Mouse (Mus musculus): Measurements from ENCODE around the gene Med13. TPM values are rescaled to one million over a fixed set of nuclear protein-coding genes. Genes with fewer than 3 reads are reported as not detected.

Gene Med13
- polyA plus RNA-seq, 2 experiments, result 13.0 to 19.4 TPM

DNA sequence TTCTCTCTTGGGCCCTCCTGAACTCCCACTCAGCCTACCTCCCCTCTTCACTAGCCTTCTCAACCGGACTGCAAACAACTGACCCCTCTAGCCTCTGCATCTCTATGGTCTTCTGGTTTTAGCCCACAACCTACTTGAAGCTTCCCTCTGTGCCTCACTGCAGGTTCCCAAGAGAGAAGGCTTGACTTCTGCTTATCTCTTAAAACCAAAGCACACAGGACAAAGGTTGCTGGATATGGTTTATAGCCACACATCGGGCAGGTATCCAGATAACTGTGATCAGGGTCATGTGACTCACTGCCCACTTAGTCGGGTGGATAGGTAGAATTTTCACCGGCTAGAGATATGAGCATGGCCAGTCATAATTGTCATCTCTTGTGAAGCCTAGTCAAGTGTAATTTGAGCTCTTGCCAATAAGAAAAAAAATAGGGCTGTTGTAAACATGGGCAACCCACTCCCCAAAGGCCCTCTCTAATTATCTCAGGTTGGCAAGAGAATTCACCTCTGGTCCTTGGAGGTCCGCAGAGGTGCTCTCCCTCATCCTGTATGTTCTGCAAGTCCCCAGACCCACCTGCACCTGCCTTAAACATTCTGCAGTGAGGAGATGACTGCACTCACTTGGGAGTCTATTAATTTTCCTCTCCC is 39.7 kb upstream of the Med13 start:
- Histone ChIP-seq H3K27ac (replicated peaks; ENCODE audit: low read depth, low read length) (no peak overlapping the region), H3K4me1 (ENCODE audit: control insufficient read depth, insufficient read depth, low read length) (peaks cover 8% of the 10 kb centered on the region; the same call in 1 of the 2 replicates), H3K27me3 (ENCODE audit: control insufficient read depth, insufficient read depth, low read length) (no peaks in the 10 kb centered on the region), H3K9me3 (ENCODE audit: control insufficient read depth, low read length) (no peaks in the 10 kb centered on the region), H3K9ac (ENCODE audit: low read depth, low read length, severe bottlenecking) (no peak overlapping the region), H3K4me2 (replicated peaks; ENCODE audit: low read depth, low read length, severe bottlenecking) (no peak overlapping the region), H3K4me3 (replicated peaks; ENCODE audit: low read length) (no peak overlapping the region), H3K36me3 (ENCODE audit: control insufficient read depth, insufficient read depth, low read length) (no peaks in the 10 kb centered on the region)
- no peak for TF ChIP-seq POLR2A (IDR thresholded peaks at IDR 0.05; ENCODE audit: borderline replicate concordance, extremely low read depth, insufficient read depth, insufficient read length)
- 73% methylated on average over 5 of the region's 5 CpGs for WGBS
- DNase-seq (ENCODE audit: low spot score) (no peak), ATAC-seq (ENCODE audit: low FRiP score, low read depth) (no peak)

DNA sequence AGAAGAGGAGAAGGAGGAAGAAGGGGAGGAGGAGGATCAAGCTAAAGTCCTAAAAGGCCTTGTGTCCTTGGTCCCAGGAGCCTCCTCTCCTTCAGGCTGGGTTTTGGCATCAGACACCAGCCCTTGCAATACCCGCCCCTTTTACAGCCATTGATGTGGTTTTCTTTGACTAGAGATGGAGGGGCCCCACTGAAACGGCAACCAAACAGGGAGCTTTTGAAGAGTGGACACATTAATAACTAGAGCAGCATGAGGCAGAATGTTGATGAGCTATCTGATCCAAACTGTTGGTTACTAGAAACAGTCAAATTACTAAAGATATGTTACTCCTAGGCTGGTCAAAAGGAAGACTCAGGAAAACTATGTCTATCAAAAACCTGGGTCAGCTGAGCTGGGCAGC is 39.1 kb upstream of the Med13 start:
- 20% methylated on average over 2 of the region's 2 CpGs for WGBS
- no peak overlapping the region for H3K4me2 ChIP-seq (replicated peaks; ENCODE audit: low read depth, low read length, severe bottlenecking)

DNA sequence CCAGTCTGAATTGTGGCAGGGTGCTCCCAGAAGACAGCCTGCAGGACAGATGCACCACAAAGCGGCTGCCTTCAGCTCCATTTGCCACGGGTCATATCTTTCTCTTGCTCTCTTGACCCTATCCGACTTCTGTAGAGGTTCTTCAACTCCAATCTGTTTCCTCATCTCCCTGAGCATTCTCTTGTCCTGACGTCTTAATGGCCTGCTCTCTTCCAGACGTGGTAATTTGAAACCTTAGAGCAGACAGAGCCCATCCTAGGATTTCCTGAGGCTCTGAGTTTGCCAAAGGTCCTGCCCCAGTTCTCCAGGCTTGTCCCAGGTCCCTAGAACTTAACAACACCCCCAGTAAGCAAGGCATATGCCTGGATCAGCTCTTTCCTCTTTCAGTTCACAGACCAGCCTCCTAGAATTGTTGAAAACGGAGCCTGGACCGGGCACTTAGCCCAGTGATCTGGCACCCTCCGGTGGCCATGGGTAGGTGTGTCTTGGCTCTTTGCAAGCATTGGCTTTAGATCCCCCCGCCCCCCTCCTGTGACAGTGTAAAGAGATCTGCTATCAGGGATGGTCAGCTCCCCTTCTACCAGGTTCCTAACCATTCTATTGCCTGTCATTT is 38.2 kb upstream of the Med13 start:
- H3K27ac ChIP-seq (replicated peaks; ENCODE audit: low read depth, low read length), result no peak overlapping the region
- TF ChIP-seq POLR2A (IDR thresholded peaks at IDR 0.05; ENCODE audit: borderline replicate concordance, extremely low read depth, insufficient read depth, insufficient read length), result no peak
- H3K9ac ChIP-seq (ENCODE audit: low read depth, low read length, severe bottlenecking), result no peak overlapping the region; the same call in 1 of the 2 replicates
- H3K36me3 ChIP-seq (ENCODE audit: control insufficient read depth, insufficient read depth, low read length), result no peaks in the 10 kb centered on the region
- H3K4me2 ChIP-seq (replicated peaks; ENCODE audit: low read depth, low read length, severe bottlenecking), result no peak overlapping the region; the same call in 1 of the 2 replicates
- H3K9me3 ChIP-seq (ENCODE audit: control insufficient read depth, low read length), result no peaks in the 10 kb centered on the region
- ATAC-seq (ENCODE audit: low FRiP score, low read depth), result no peak
- H3K27me3 ChIP-seq (ENCODE audit: control insufficient read depth, insufficient read depth, low read length), result no peaks in the 10 kb centered on the region
- no peak overlapping the region for H3K4me3 ChIP-seq (replicated peaks; ENCODE audit: low read length)
- DNase-seq (ENCODE audit: low spot score), result peak; percentile 47
- H3K4me1 ChIP-seq (ENCODE audit: control insufficient read depth, insufficient read depth, low read length), result peaks cover 8% of the 10 kb centered on the region; the same call in 1 of the 2 replicates
- 10% methylated on average over 9 of the region's 9 CpGs for WGBS

More for the DNA sequence above, 39.1 kb upstream of the Med13 start:
- Histone ChIP-seq H3K9me3 (ENCODE audit: control insufficient read depth, low read length) (no peaks in the 10 kb centered on the region), H3K4me3 (replicated peaks; ENCODE audit: low read length) (no peak overlapping the region), H3K4me1 (ENCODE audit: control insufficient read depth, insufficient read depth, low read length) (peaks cover 8% of the 10 kb centered on the region; the same call in 1 of the 2 replicates), H3K27ac (replicated peaks; ENCODE audit: low read depth, low read length) (no peak overlapping the region), H3K9ac (ENCODE audit: low read depth, low read length, severe bottlenecking) (no peak overlapping the region), H3K27me3 (ENCODE audit: control insufficient read depth, insufficient read depth, low read length) (no peaks in the 10 kb centered on the region), H3K36me3 (ENCODE audit: control insufficient read depth, insufficient read depth, low read length) (no peaks in the 10 kb centered on the region)
- ATAC-seq (ENCODE audit: low FRiP score, low read depth) (no peak), DNase-seq (ENCODE audit: low spot score) (no peak)
- TF ChIP-seq POLR2A (IDR thresholded peaks at IDR 0.05; ENCODE audit: borderline replicate concordance, extremely low read depth, insufficient read depth, insufficient read length), result no peak

- Histone ChIP-seq H3K9ac (ENCODE audit: low read depth, low read length, severe bottlenecking) (no peak overlapping the region), H3K9me3 (ENCODE audit: control insufficient read depth, low read length) (no peaks in the 10 kb centered on the region), H3K4me1 (ENCODE audit: control insufficient read depth, insufficient read depth, low read length) (peaks cover 8% of the 10 kb centered on the region; the same call in 1 of the 2 replicates), H3K4me3 (replicated peaks; ENCODE audit: low read length) (no peak overlapping the region), H3K27ac (replicated peaks; ENCODE audit: low read depth, low read length) (no peak overlapping the region), H3K27me3 (ENCODE audit: control insufficient read depth, insufficient read depth, low read length) (no peaks in the 10 kb centered on the region), H3K36me3 (ENCODE audit: control insufficient read depth, insufficient read depth, low read length) (no peaks in the 10 kb centered on the region), H3K4me2 (replicated peaks; ENCODE audit: low read depth, low read length, severe bottlenecking) (no peak overlapping the region)
- TF ChIP-seq POLR2A (IDR thresholded peaks at IDR 0.05; ENCODE audit: borderline replicate concordance, extremely low read depth, insufficient read depth, insufficient read length), result no peak
- DNase-seq (ENCODE audit: low spot score), result no peak
- no peak for ATAC-seq (ENCODE audit: low FRiP score, low read depth)
- WGBS, result 83% methylated on average over 4 of the region's 4 CpGs
Measured at GRCm38 (mm10) chr11:86395100-86395499, 37.7 kb upstream of the Med13 start.

GRCm38 (mm10) chr11:86391687-86392086 is 34.3 kb upstream of the Med13 start:
- Histone ChIP-seq H3K4me3 (replicated peaks; ENCODE audit: low read length) (no peak overlapping the region), H3K36me3 (ENCODE audit: control insufficient read depth, insufficient read depth, low read length) (no peaks in the 10 kb centered on the region), H3K4me2 (replicated peaks; ENCODE audit: low read depth, low read length, severe bottlenecking) (no peak overlapping the region), H3K4me1 (ENCODE audit: control insufficient read depth, insufficient read depth, low read length) (peaks cover 19% of the 10 kb centered on the region), H3K9me3 (ENCODE audit: control insufficient read depth, low read length) (no peaks in the 10 kb centered on the region), H3K9ac (ENCODE audit: low read depth, low read length, severe bottlenecking) (no peak overlapping the region), H3K27me3 (ENCODE audit: control insufficient read depth, insufficient read depth, low read length) (no peaks in the 10 kb centered on the region), H3K27ac (replicated peaks; ENCODE audit: low read depth, low read length) (no peak overlapping the region)
- no peak for ATAC-seq (ENCODE audit: low FRiP score, low read depth)
- TF ChIP-seq POLR2A (IDR thresholded peaks at IDR 0.05; ENCODE audit: borderline replicate concordance, extremely low read depth, insufficient read depth, insufficient read length), result no peak
- no peak for DNase-seq (ENCODE audit: low spot score)
- WGBS, result 85% methylated on average over 7 of the region's 7 CpGs
